Mouse (Mus musculus): ENCODE results near the gene Bsg.
"Not testable (repeated sequence)": the region's sequence is repeated elsewhere in the genome, so short reads cannot be mapped to it uniquely, and the experiment has no call there.

Gene Bsg

DNA sequence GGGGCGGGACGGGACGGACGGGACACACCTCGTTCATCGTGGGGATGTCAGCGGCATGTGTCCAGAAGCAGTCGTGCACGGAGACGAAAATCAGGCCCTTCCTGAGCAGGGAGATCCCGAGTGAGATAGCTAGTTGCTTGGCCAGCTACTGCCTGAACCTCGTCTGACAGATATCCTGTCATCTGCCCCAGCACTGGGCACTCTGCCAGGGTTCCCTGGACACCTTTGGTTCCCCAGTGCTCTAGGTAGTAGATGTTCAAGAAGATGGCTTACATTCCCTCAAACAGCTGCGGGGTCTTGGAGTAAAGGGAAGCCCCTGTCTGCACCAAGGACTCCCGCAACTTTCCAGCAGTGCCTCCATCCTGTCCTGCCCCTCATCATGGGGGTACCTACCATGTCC lies 32.4 kb downstream of the Bsg start:
- DNase-seq: no peak

- DNase-seq: no peak
Measured at GRCm38 (mm10) chr10:79738259-79738658, 34.0 kb downstream of the Bsg start.

DNA sequence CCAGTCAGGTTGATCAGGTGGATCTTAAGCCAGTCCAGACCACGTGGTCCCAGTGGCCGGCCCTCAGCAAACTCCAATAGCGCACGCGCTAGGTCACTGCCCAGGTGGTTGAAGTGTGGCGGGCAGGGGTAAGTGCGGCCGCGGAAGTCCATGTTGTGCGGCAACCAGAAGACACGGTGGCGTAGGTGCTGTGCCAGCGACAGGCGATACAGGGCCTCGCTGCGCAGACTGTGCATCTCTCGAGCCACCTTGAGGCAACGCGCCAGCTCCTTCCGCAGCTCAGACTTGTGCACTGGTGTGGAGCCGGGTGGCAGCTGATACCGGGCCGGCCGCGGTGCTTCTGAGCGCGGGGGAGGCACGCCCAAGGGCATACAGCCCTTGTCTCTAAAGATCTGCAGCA lies 34.9 kb downstream of the Bsg start:
- no peak for DNase-seq

DNA sequence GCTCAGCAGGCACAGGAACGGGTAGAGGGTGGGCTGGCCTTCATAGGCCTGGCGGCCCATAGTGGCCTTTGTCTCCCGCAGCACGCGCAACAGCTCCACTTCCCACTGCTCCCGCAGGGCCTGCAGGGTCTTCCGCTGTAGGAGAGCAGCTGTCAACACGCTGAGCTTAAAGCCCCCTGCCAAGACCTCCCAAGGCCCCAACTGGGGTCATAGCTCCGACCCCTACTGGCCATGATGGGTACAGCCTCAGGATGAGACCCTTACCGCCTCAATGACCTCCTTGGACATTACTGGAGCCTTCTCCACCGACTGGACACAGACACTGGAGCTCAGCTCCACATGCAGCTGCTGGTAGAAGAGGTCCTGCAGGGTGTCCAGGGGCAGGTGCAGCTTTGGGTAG lies 36.6 kb downstream of the Bsg start:
- no peak for DNase-seq

DNA sequence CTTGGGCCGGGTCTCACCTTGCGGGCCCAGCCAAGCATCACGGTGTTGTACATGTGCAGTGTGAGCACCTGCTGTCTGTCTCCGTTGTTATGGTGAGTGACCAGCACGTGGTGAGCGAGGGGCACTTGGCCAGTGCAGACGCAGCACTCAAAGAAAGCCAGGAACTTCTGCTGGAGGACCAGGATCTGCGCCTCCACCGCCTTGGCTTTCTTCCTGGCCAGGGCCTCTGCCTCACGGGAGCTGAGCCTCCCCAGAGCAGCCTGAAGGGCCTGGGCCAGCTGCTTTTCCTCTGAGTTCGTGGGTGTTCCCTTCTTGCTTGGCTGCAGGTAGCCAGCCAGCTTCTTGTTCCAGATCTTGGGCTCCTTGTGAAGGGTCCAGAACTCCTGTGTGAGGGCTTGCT lies 38.9 kb downstream of the Bsg start:
- no peak for DNase-seq

DNA sequence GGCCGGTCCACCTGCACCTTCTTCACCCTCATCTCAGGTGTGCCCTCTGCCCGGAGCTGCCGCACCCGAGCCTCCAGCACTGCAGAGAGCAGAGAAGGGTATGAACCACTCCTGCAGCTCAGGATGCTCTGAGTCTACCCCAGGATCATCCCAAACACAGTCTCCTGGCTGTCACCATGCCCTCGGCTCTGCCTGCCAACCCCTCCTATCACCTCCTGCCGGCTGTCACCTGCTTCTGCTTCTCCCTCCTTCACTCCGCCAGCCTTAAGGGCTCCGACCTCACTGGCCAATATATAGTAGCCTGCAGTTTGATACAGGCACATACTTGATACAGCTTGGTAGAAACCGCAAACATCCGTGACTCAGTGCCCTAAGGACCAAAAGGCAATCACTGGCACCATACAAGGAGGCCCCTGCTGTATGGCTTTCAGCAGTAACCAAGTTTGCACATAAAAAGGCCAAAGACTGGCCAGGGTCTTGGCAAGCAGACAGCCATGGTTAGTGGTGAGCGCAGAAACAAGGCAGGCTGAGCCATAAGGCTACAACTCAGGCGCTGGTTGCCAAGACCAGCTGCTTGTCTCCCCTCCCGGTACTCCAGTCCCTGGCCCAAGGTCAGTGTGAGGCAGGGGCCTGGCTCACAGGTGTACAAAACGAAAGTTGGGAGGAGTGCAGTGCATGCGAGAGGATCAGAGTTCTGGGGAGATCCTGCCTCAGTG lies 39.5 kb downstream of the Bsg start:
- DNase-seq: no peak

GRCm38 (mm10) chr10:79745411-79745810 lies 41.1 kb downstream of the Bsg start:
- DNase-seq: no peak

DNA sequence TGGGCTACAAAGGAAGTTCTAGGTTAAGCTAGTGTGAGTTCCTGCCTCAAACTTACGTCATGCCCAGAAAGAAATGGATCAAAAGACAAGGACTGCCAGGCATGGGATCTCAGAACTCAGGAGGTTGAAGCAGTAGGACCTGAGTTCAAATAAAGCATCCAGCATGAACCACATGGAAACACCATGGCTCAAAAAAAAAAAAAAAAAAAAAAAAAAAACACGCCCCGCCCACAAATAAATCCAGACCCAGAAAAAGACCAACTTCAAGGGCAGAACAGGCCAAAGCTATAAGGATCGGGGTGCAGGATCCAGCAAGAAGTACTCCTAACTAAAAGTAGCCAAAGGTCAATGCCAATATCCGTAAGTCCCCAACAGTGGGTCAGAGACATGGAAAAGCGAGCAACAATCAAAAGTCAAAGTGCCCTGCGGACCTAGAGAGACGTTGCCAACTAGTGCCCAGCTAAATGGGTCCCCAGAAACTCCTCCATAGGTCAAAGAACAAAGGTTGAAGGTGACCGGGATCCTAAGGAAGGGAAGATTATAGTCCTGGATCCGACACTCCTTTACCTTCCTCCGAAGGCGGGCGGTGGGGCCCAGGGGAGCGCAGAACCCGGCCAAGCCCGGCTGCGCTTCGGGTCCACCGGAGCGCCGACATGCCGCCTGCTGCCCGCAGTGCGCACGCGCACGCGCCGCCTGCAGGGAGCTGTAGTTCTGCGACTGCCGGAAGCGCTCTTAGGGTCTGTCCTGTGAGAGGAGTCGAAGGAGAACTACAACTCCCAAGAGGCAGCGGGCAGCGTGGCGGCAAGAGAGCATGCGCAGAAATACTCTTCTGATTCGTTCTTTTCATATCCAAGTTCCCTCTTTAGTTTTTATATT lies 41.8 kb downstream of the Bsg start, which contains the start of gene Polrmt:
TSS of gene Polrmt (minus strand) at position 684 of the 876 bp plus-strand sequence.
- peak; percentile 96 to 98 for DNase-seq

DNA sequence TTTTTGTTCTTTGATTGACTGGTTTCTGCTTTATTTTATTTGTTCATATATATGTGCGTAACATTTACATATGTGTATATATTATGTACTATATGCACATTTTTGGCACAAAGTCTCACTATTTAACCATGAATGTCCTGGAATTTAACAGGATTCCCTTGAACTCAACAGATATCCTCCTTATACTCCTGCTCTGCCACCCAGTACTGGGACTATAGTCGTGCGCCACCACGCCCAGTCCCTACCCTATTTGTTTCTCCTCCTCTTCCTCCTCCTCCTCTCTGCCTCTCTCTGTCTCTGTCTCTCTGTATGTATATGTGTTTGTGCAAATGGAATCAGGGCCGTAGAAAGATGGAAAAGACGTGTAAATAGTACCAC lies 42.5 kb downstream of the Bsg start:
- no peak for DNase-seq

DNA sequence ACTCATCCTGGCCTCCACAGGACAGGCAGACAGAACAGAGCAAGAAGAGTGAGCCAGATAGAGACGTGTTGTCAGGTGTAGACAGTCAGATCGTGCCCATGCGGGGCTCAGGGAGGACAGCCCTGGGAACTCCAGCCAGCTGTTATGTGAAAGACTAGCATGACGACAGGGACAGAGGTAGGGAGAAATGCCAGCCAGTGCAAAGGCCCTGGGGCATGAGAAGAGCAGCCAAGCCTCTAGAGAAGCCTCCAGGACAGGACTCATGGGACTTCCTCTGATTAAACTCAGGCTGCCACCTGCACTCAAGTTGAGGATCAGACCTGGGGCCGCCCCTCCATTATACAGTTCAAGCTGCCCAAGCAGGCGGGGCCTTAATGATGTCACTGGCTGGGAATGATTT lies 44.2 kb downstream of the Bsg start:
- DNase-seq: no peak

DNA sequence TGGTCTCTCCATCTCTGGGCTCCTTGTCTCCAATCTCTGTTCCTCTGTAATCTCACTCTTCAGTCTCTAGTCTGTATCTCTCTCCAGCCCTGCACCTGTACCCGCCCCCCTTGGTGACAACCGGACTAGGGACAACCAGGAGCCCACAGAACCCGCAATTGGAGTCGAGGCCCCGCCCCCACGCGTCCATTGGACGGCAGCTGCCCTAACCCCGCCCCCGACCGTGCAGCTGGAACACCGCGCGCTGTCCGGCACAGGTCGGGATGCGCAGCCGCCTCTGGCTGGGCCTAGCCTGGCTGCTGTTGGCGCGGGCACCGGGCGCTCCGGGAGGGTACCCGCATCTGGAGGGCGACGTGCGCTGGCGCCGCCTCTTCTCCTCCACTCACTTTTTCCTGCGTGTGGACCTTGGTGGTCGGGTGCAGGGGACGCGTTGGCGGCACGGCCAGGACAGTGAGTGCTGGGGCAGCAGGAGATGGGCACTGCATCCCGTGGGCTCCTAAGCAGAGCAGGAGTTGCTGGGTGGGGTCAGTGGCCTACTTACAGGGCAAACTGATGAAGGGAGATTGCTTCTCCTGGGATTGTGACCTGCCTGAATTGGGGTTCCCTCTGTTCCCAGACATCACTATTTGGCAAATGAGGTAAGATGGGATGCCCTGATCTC lies 50.7 kb downstream of the Bsg start, which contains the start of gene Fgf22:
TSS of gene Fgf22 (plus strand) at position 221 of the 661 bp plus-strand sequence.
- peak; percentile 72 to 75 for DNase-seq

DNA sequence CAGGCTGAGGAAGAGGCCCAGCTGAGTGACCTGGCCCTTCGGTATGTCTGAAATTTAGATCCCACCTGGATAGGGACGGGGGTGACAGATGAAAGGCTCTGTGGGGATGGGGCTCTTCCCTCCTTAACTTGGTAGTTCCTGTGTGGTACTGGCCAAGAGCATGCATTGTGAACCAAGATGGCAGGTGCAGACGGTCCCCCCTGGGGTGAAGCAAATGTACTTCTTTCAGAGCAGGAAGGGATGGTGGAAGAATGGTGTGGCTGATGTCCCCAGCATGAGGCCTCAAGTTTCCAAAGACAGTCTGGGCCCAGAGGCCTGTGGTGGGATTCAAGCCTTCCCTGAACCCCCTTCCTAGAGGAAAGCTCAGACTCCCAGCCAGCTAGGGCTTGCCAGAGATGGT lies 51.6 kb downstream of the Bsg start:
- DNase-seq: no peak

- DNase-seq: no peak
Measured at GRCm38 (mm10) chr10:79756660-79757059, 52.4 kb downstream of the Bsg start.

GRCm38 (mm10) chr10:79759675-79760074 lies 55.4 kb downstream of the Bsg start:
- not testable (repeated sequence) for DNase-seq

DNA sequence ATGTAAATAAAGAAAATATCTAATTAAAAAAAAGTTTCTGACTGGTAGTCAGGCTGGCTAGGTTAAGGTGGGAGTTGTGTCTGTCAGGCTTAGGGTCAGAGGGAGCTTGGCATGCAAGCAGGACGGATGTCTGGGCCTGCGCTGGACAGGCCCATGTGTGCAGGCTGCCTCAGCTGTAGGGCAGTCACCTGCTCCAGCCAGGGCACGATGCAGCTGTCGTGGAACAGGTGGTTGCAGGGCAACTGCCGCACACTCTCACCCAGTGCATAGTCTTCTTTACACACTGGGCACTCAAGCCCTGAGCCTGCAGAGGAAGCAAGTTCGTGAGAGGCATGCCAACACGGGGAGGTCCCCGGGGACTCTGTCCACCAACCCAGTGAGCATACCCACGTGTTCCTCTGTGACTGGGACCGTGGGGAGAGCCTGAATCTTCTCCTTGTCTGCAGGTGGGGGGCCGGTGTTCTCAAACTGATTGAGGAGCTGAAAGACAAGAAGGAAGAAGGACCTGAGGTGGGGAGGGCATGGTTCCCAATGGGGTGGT lies 56.4 kb downstream of the Bsg start:
- DNase-seq: no peak
